Mouse (Mus musculus): ENCODE results near the gene Tmem212. TPM values are rescaled to one million over a fixed set of nuclear protein-coding genes. Genes with fewer than 3 reads are reported as not detected.
A peak's percentile ranks its signal among the peaks of the same experiment; 100 is the strongest.

The Tmem212 gene
- polyA plus RNA-seq, 1 experiment from 2014 or later: not detected

DNA sequence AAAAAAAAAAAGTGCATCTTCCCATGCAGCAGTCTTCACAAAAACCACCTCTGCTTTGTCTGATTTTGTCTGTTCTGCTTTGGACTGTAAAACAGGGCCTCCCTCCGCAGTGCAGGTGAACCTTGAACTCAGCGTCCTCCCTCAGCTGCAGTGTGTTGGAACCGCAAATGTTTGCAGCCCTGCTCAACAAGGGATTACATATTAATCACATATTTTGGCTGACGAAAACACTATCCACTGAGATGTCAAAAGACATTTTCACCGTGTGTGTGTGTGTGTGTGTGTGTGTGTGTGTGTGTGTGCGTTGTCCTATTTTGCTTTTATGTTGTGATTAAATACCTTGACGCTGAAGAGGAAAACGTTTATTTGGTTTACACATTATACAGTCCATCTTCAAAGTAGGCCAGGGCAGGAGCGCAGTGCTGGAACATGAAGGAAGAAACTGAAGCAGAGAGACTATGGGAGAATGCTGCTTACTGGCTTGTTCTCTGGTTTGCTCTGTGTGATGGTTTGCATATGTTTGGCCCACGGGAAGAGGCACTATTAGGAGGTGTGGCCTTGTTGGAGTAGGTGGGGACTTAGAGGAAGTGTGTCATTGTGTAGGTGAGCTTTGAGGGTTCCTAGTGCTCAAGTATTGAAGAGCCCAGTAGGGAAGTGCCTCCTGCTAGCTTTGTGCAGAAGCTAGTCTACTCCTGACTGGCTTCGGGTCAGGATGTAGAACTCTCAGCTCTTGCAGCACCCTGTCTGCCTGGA is 25.3 kb upstream of the Tmem212 start:
- peak overlapping the region; percentile 29; the same call in 1 of the 2 replicates for H3K27ac ChIP-seq
- ATAC-seq (ENCODE audit: low read depth): no peak
- H3K4me2 ChIP-seq: no peak overlapping the region
- H3K27me3 ChIP-seq: no peaks in the 10 kb centered on the region
- 73% methylated on average over 11 of the region's 11 CpGs for WGBS (ENCODE audit: insufficient replicate concordance)
- H3K4me3 ChIP-seq (replicated peaks): no peak overlapping the region
- H3K4me1 ChIP-seq (replicated peaks): peaks cover 15% of the 10 kb centered on the region
- H3K9ac ChIP-seq: no peak overlapping the region
- H3K36me3 ChIP-seq: no peaks in the 10 kb centered on the region
- H3K9me3 ChIP-seq (replicated peaks): no peaks in the 10 kb centered on the region
- no peak for DNase-seq

DNA sequence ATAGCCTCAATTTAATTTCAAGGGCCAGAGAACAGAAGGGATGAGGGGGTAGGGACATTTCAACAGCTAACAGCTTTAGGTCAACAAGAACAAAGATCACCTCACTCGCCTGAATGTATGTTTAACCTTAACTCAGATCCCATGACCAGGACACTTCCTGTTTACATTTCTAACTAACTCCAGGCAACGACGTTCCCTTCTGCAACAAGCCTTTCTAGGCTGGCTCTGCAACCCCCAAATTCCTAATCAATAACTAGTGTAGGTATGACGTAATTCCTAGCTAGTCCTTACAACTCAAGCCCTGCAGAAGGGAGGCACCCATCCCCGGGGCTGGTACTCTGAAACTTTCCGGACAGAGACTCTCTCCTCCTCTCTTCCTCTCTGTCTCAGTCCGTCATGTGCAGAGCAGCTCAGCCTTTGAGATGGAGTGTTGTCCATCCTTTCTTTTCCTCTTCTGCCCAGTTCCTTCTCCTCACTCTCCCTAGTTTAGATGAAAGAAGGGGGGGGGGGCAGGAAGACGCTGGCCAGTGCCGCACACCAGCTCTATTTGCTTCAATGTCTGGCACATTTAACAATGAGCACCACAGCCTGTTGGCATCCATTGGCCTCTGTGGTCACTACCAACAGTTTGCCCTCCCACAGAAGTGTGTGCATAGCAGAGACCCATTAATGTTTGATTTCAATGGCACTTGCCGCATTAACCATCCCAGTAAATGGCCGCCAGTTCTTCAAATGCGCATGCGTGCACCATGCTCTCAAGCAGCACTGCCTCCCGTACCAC is 22.7 kb upstream of the Tmem212 start:
- H3K4me2 ChIP-seq: no peak overlapping the region
- H3K9ac ChIP-seq: no peak overlapping the region
- H3K9me3 ChIP-seq (replicated peaks): no peaks in the 10 kb centered on the region
- 72% methylated on average over 14 of the region's 14 CpGs for WGBS (ENCODE audit: insufficient replicate concordance)
- DNase-seq (no peak), ATAC-seq (ENCODE audit: low read depth) (peak; percentile 75)
- H3K27me3 ChIP-seq: no peaks in the 10 kb centered on the region
- no peak overlapping the region for H3K4me3 ChIP-seq (replicated peaks)
- peak overlapping the region; percentile 40 for H3K27ac ChIP-seq
- H3K4me1 ChIP-seq (replicated peaks): peaks cover 5% of the 10 kb centered on the region; the same call in 1 of the 2 replicates
- no peaks in the 10 kb centered on the region for H3K36me3 ChIP-seq

DNA sequence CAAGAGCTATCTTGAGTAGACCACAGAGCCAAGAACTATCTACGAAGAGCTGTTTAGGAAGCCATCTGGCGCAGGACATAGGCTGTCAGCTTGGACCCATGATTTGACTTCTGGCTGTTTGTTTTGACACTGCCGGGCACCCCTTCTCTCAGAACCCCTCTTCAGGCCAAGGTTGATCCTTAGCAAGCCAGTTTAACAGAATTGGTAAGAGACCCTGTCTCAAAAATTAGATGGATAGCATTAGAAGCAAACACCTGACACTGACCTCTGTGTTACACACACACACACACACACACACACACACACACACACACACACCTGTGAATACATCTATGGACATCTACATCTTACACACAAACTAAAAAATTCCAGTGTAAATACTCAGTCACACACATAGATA is 12.8 kb upstream of the Tmem212 start:
- H3K9me3 ChIP-seq (replicated peaks): no peaks in the 10 kb centered on the region
- 76% methylated on average over 3 of the region's 3 CpGs for WGBS (ENCODE audit: insufficient replicate concordance)
- H3K27me3 ChIP-seq: no peaks in the 10 kb centered on the region
- H3K4me1 ChIP-seq (replicated peaks): peaks cover 16% of the 10 kb centered on the region
- ATAC-seq (ENCODE audit: low read depth) (no peak), DNase-seq (no peak)
- no peak overlapping the region for H3K9ac ChIP-seq
- no peaks in the 10 kb centered on the region for H3K36me3 ChIP-seq
- no peak overlapping the region for H3K27ac ChIP-seq
- H3K4me3 ChIP-seq (replicated peaks): no peak overlapping the region
- H3K4me2 ChIP-seq: no peak overlapping the region

DNA sequence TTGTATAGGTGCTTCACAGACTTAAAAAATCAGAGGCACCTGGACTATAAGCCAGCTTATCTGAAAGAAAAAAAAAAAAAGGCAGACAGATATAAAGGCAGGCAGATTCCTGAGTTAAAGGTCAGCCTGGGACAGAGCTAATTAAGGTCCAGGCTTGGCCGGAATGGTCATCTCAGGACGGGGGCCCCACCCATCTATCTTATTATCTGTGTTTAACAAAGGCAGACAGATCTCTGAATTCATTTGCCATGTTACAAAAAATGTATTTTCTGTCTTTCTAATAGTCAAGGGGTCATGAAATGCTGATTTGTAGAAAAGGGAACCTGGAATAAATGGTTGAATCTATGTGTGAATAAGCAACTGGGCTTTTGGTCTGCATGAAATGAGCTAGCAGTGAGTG is 12.1 kb upstream of the Tmem212 start:
- no peak overlapping the region for H3K4me2 ChIP-seq
- no peak overlapping the region for H3K27ac ChIP-seq
- H3K36me3 ChIP-seq: no peaks in the 10 kb centered on the region
- no peak overlapping the region for H3K9ac ChIP-seq
- 63% methylated on average over 2 of the region's 2 CpGs for WGBS (ENCODE audit: insufficient replicate concordance)
- H3K4me3 ChIP-seq (replicated peaks): no peak overlapping the region
- ATAC-seq (ENCODE audit: low read depth): no peak
- no peaks in the 10 kb centered on the region for H3K9me3 ChIP-seq (replicated peaks)
- H3K4me1 ChIP-seq (replicated peaks): peaks cover 19% of the 10 kb centered on the region
- H3K27me3 ChIP-seq: no peaks in the 10 kb centered on the region
- DNase-seq: no peak

DNA sequence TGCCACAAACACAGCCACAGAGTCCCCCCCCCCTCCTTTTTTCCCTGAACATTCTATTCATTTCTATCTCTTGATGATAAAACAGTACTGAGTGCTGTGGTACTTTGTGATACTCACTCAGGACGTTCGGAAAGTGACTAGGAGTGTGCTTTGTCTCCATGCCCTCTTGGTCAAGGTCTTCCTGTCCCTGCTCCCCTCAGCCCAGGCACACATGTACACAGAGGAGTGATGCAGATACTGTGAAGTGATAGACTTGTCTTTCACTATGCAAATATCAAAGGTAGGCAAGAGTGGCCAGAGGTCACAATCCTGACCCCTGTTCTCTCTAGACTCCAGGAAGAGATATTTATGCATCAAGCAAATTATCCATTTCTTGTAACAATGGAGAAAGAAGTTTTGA is 11.1 kb upstream of the Tmem212 start:
- 42% methylated on average over 2 of the region's 2 CpGs for WGBS (ENCODE audit: insufficient replicate concordance)
- H3K27me3 ChIP-seq: no peaks in the 10 kb centered on the region
- H3K9ac ChIP-seq: no peak overlapping the region
- H3K4me1 ChIP-seq (replicated peaks): peaks cover 19% of the 10 kb centered on the region
- ATAC-seq (ENCODE audit: low read depth) (0 out of 2 replicates have a peak, but pooled peaks have one; percentile 20), DNase-seq (no peak)
- H3K27ac ChIP-seq: no peak overlapping the region
- H3K4me3 ChIP-seq (replicated peaks): no peak overlapping the region
- no peak overlapping the region for H3K4me2 ChIP-seq
- no peaks in the 10 kb centered on the region for H3K36me3 ChIP-seq
- no peaks in the 10 kb centered on the region for H3K9me3 ChIP-seq (replicated peaks)

DNA sequence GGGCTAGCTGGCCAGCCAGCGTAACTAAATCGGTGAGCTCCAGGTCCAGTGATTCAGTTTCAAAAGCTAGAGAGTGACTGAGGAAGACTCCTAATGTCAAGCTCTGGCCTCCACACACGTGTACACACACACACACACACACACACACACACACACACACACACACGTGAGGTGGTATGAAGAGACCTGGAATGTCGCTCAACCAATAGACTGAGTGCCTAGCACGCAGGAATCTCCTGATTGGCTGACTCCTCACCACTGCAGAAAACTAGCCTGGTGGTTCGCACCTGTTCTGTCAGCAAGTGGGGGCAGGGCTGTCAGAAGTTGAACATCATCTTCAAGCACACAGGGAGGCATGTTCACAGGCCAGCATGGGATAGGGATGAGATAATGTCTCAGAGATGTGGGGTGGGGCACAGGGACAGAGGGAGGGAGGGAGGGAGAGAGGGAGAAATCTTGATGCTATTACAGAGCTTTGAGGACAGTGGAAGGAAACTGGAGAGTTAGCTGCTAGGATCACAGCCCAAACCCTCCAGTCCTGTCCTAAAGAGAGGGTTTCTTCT is 10.6 kb upstream of the Tmem212 start:
- no peak for DNase-seq
- Histone ChIP-seq H3K9ac (no peak overlapping the region), H3K4me3 (replicated peaks) (no peak overlapping the region), H3K36me3 (no peaks in the 10 kb centered on the region), H3K4me2 (no peak overlapping the region), H3K4me1 (replicated peaks) (peaks cover 19% of the 10 kb centered on the region), H3K27ac (no peak overlapping the region), H3K27me3 (no peaks in the 10 kb centered on the region), H3K9me3 (replicated peaks) (no peaks in the 10 kb centered on the region)
- no peak for ATAC-seq (ENCODE audit: low read depth)
- WGBS (ENCODE audit: insufficient replicate concordance): 75% methylated on average over 7 of the region's 7 CpGs

DNA sequence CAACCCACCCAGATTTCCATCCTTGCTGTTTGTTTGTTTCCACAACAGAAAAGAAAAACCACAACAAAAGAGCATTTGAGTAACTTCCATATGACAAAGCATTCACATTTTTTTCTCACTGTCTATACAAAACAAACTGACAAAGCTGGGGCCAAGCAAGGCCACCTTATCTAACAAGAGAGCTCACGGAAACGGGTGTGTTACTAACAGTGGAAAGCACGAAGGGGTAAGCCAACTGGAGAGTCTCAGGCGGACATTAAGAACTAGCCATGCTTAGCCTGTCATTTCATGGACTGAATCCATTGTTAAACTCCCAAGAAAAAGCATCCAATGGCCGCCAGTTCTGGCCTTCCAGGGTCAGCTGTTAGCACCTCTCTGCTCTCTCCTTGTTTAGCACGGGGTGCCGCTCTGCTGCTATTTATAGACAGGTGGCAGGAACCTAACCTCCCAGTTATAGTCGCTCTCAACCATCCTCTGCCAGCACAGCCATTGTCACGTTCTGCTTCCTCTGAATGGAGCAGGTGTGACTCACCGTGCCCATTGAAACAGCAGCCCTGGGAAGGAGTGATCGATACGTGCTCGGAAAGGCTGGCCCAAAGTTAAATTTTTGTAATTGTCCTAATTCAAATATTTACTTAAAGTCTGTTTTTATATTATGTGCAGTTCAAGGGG is 8.6 kb upstream of the Tmem212 start:
- no peak overlapping the region for H3K4me3 ChIP-seq (replicated peaks)
- H3K4me2 ChIP-seq: peak overlapping the region; percentile 29; the same call in 1 of the 2 replicates
- 23% methylated on average over 13 of the region's 13 CpGs for WGBS (ENCODE audit: insufficient replicate concordance)
- H3K9me3 ChIP-seq (replicated peaks): no peaks in the 10 kb centered on the region
- no peaks in the 10 kb centered on the region for H3K27me3 ChIP-seq
- peaks cover 24% of the 10 kb centered on the region for H3K4me1 ChIP-seq (replicated peaks)
- H3K9ac ChIP-seq: no peak overlapping the region
- DNase-seq: peak; percentile 1
- H3K36me3 ChIP-seq: no peaks in the 10 kb centered on the region
- no peak for ATAC-seq (ENCODE audit: low read depth)
- no peak overlapping the region for H3K27ac ChIP-seq

DNA sequence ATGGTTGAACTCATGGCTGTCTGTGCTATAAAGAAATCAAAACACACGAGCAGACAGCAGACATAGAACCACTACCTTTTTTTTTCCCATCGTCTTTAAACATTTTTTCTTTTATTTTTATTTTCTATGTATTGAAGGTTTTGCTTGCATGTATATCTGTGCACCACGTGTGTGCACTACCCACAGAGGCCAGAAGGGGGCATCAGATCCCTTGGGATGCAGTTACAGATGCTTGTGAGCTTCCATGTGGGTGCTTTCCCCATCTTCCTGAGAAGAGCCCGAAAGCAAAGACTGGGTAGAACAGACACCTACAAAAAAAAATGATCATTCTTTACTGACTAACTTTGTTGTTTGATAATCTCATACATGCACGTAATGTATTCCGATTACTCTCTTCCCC is 5.7 kb upstream of the Tmem212 start:
- Histone ChIP-seq H3K9me3 (replicated peaks) (no peaks in the 10 kb centered on the region), H3K27me3 (no peaks in the 10 kb centered on the region), H3K36me3 (no peaks in the 10 kb centered on the region), H3K4me2 (no peak overlapping the region), H3K4me3 (replicated peaks) (no peak overlapping the region), H3K4me1 (replicated peaks) (peaks cover 47% of the 10 kb centered on the region), H3K27ac (no peak overlapping the region), H3K9ac (no peak overlapping the region)
- ATAC-seq (ENCODE audit: low read depth) (no peak), DNase-seq (no peak)
- 75% methylated on average over 6 of the region's 6 CpGs for WGBS (ENCODE audit: insufficient replicate concordance)

DNA sequence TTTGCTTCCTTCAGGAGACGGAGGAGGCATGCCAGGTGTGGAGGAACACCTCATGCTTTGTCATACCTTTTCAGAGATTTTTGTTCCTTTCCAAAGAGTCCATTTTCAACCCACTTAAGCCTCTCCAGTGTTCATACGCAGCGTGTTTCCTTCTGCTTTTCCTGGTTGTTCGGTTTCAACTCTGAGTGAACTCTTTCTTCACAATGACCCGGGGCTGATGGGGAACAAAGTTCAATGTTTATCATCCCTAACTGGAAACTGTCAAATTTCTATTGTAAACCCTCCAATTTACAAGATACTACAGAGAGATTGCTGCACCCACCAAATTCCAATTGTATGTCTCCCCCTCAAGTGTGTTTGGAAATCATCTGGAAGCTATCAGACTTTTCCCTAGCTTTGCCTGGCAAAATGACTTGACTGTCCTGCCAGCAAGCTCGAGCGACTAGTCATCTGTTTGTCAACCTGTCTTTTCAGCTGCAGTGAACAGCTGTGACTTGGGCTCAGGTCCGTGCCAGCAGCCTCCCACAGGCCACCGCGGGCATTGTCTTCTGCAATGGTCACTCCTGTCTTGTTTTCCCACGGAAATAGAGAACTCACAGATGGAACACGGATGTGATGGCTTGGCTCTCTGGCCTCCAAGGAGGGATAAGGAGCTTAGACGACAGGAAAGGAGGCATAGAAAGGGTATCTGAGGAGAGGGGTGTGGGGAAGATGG is 3.0 kb upstream of the Tmem212 start:
- Histone ChIP-seq H3K9me3 (replicated peaks) (no peaks in the 10 kb centered on the region), H3K9ac (no peak overlapping the region), H3K4me3 (replicated peaks) (no peak overlapping the region), H3K36me3 (no peaks in the 10 kb centered on the region), H3K4me1 (replicated peaks) (peaks cover 31% of the 10 kb centered on the region), H3K4me2 (peak overlapping the region; percentile 26; the same call in 1 of the 2 replicates), H3K27me3 (no peaks in the 10 kb centered on the region), H3K27ac (peak overlapping the region; percentile 23)
- WGBS (ENCODE audit: insufficient replicate concordance): 42% methylated on average over 13 of the region's 13 CpGs
- no peak for DNase-seq
- no peak; the same call in 1 of the 2 replicates for ATAC-seq (ENCODE audit: low read depth)

DNA sequence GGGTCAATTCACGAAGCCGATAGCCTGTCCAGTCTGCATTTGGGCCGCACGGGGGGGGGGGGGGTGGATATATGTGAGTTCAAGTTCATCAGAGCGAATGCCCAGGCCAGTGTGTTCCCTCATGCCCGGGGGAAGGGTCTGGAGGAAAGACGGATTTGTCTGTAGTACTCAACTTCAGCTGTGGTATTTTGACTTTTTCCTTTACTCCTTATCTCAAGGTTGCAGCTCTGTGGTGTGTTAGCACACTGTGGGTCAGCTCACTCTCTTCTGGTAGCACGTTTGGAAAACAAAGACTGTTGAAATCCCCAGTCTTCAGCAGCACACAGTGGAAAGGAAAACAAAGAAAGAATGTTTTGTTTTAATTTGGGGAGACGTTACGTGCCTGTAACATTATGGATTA is 2.0 kb upstream of the Tmem212 start:
- Histone ChIP-seq H3K4me1 (replicated peaks) (peaks cover 28% of the 10 kb centered on the region), H3K4me3 (replicated peaks) (no peak overlapping the region), H3K27me3 (no peaks in the 10 kb centered on the region), H3K36me3 (no peaks in the 10 kb centered on the region), H3K9me3 (replicated peaks) (no peaks in the 10 kb centered on the region), H3K4me2 (no peak overlapping the region), H3K9ac (no peak overlapping the region), H3K27ac (peak overlapping the region; percentile 23; the same call in 1 of the 2 replicates)
- no peak for DNase-seq
- WGBS (ENCODE audit: insufficient replicate concordance): 24% methylated on average over 10 of the region's 10 CpGs
- peak; percentile 48; the same call in 1 of the 2 replicates for ATAC-seq (ENCODE audit: low read depth)
